Comparison of ENCODE assay signal across 7 mouse cellular contexts in the genomic region with DNA sequence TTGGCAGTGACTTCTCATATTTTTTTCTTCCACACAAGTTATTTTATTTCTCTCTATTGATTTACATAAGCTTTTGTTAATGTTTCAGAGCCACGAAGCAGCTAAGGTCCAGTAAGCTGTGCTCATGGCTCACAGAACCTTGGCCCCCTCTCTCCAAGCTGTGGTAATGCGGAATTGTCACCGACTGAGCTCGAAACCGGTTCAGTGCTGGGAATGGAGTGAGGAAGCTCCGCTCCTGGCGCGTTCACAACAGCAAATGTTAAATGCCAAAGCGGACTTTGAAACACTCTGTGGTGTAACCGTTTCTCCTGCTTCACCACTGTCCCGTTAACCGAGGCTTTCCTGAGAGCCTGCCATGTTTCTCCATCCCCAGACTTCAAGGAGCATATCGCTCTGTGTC. TPM values are rescaled to one million over a fixed set of nuclear protein-coding genes. Genes with fewer than 3 reads are reported as not detected.
DNase-seq lines count a peak whose midpoint lies in the region; ATAC-seq and TF ChIP-seq lines count a peak whose summit lies in the region.

No protein-coding gene starts in this region.

- DNase-seq in left cerebral cortex, adult 2 months (ENCODE audit: extremely low spot score in 1 of 2, low spot score in 2 of 2), result no peak
- DNase-seq in left cerebral cortex, postnatal 4 days, result no peak
- DNase-seq in fibroblast of lung, adult 2 months (ENCODE audit: low read depth), result peak; percentile 15
- peak; percentile 24 to 35 for DNase-seq in heart, postnatal 10 days
- no peak for DNase-seq in thymus, postnatal 10 days (ENCODE audit: low spot score in 2 of 2)
- DNase-seq in cerebellum, adult 9-11 months, result no peak

- TF ChIP-seq CTCF in left cerebral cortex, adult 2 months (IDR thresholded peaks at IDR 0.05), result peak; percentile 4; the same call in 1 of the 2 replicates

- 0 out of 2 replicates have a peak overlapping the region, but pooled peaks have one; percentile 2 for H3K27ac ChIP-seq in left cerebral cortex, adult 2 months

- intact Hi-C loops in left cerebral cortex, adult 2 months (cut with DNase I), result no loop called here
- intact Hi-C loops in left cerebral cortex, postnatal 4 days (cut with DNase I), result no loop called here
- intact Hi-C loops in heart, postnatal 10 days (cut with DNase I), result no loop called here

- ATAC-seq in megakaryocyte progenitor cell, adult 5-6 weeks (replicated peaks; ENCODE audit: poor library complexity), result peak; percentile 80

- no peak overlapping the region for H3K4me3 ChIP-seq in left cerebral cortex, adult 2 months

RNA-seq across cellular contexts. Expression of gene Psma6, which starts 39.4 kb away (rescaled TPM):
- total RNA-seq in left cerebral cortex, adult 2 months (2021), result 100 to 1,000 TPM; 120 to 136 TPM
- total RNA-seq in left cerebral cortex, postnatal 4 days (2021), result 100 to 1,000 TPM; 173 to 183 TPM
- 100 to 1,000 TPM; 196 to 197 TPM for total RNA-seq in heart, postnatal 10 days (2021)
- 372 and 397 TPM in 2 replicates for total RNA-seq in megakaryocyte progenitor cell, adult 5-6 weeks (2015)
- total RNA-seq in megakaryocyte progenitor cell, adult 5-6 weeks (2017), result 362 TPM in 2 replicates

RNA-seq across cellular contexts. Expression of gene Ppp2r3c, which starts 41.8 kb away (rescaled TPM):
- 10 to 100 TPM; 12.9 to 13.0 TPM for total RNA-seq in left cerebral cortex, adult 2 months (2021)
- 10 to 100 TPM; 15.5 to 20.5 TPM for total RNA-seq in left cerebral cortex, postnatal 4 days (2021)
- total RNA-seq in heart, postnatal 10 days (2021), result 10 to 100 TPM; 10.9 to 11.2 TPM
- total RNA-seq in megakaryocyte progenitor cell, adult 5-6 weeks (2015), result 29.9 and 35.3 TPM in 2 replicates
- 25.2 and 26.0 TPM in 2 replicates for total RNA-seq in megakaryocyte progenitor cell, adult 5-6 weeks (2017)

RNA-seq across cellular contexts. Expression of gene 1110008L16Rik, which starts 45.2 kb away (rescaled TPM):
- 10 to 100 TPM in 1 of 2 experiments, 1 to 10 TPM in 1; 8.4 to 10.3 TPM for total RNA-seq in left cerebral cortex, adult 2 months (2021)
- 10 to 100 TPM in 1 of 2 experiments, 1 to 10 TPM in 1; 9.5 to 12.7 TPM for total RNA-seq in left cerebral cortex, postnatal 4 days (2021)
- 10 to 100 TPM in 1 of 2 experiments, 1 to 10 TPM in 1; 9.6 to 10.1 TPM for total RNA-seq in heart, postnatal 10 days (2021)
- total RNA-seq in megakaryocyte progenitor cell, adult 5-6 weeks (2015), result 36.1 and 38.1 TPM in 2 replicates
- total RNA-seq in megakaryocyte progenitor cell, adult 5-6 weeks (2017), result 22.5 and 27.9 TPM in 2 replicates

Comparison
In these comparisons a context has a peak if more than half of its experiments do, and no peak if none do; other contexts are left out.
1. DNase-seq: peak in fibroblast of lung, adult 2 months (single experiment) and heart, postnatal 10 days (2 of 2); none in left cerebral cortex, adult 2 months (0 of 2), left cerebral cortex, postnatal 4 days (single experiment), thymus, postnatal 10 days (0 of 2) and cerebellum, adult 9-11 months (single experiment).